Mouse (Mus musculus): ENCODE results near the gene Cyp4f39. TPM values are rescaled to one million over a fixed set of nuclear protein-coding genes. Genes with fewer than 3 reads are reported as not detected.

The Cyp4f39 gene
- polyA plus RNA-seq (2016; fragmentation: Nextera tagmentation; extraction: Ambion mirVana), result 0.48 and 0.56 TPM in 2 replicates

DNA sequence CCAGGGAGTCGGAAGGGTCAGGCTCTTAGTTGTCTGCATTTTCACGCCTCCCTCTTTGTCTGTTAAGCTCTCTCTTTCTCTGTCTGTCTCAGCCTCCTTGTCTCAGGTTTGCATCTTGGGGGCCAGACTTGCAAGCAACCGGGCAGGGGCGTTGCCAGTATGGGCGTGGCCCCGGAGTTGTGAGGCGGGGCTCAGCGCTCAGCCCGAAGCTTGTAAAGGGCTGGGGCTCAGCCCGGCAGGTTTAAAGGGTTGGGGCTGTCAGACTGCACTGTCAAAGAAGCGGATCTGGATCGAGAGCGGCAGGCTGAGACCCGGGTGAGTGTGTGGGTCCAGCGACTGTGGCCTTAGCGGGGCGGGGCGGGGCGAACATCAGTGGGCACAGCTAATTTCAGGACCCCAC, at the start of gene Cyp4f39:
TSS of gene Cyp4f39 (plus strand) at position 242 of the 400 bp plus-strand sequence.
- Histone ChIP-seq H3K27ac (replicated peaks) (no peak within 1 kb of the TSS), H3K36me3 (no peaks in the 10 kb centered on the region), H3K9ac (replicated peaks) (peak within 1 kb of the TSS; percentile 44), H3K4me3 (peak within 1 kb of the TSS; percentile 36), H3K4me1 (peaks cover 6% of the 10 kb centered on the region; the same call in 1 of the 2 replicates), H3K4me2 (replicated peaks) (peak within 1 kb of the TSS; percentile 62), H3K9me3 (0 out of 2 replicates have a peak, but pooled peaks cover 7% of the 10 kb centered on the region), H3K27me3 (peaks cover 21% of the 10 kb centered on the region)
- 3% methylated on average over 19 of the region's 19 CpGs for WGBS
- 0 out of 2 replicates have a peak, but pooled peaks have one; percentile 49 for ATAC-seq (ENCODE audit: low FRiP score, low read depth)

DNA sequence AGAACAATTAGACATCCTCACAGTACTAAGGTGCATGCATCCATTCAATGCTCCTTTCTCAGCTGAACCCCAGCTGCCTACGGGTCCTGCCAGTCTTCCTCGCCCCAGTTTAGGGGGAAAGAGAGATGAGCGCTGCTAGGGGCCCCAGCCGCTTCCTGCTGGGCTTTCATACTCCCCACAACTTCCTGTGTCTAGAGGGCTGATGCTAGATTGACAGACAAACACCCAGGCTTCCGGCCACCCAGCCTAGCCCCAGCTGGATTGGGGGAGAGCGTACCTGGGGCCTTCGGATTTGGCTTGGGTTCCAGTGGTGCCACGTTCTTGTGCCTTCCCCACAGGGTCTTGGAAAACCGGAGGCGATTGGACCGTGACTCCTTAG, 49.8 kb upstream of the Cyp4f39 start:
- Histone ChIP-seq H3K27ac (replicated peaks) (no peak overlapping the region), H3K4me2 (replicated peaks) (no peak overlapping the region), H3K9me3 (no peaks in the 10 kb centered on the region), H3K9ac (replicated peaks) (no peak overlapping the region), H3K4me3 (no peak overlapping the region), H3K36me3 (no peaks in the 10 kb centered on the region), H3K4me1 (no peaks in the 10 kb centered on the region), H3K27me3 (peaks cover 19% of the 10 kb centered on the region)
- ATAC-seq (ENCODE audit: low FRiP score, low read depth), result no peak
- WGBS, result 72% methylated on average over 11 of the region's 11 CpGs

DNA sequence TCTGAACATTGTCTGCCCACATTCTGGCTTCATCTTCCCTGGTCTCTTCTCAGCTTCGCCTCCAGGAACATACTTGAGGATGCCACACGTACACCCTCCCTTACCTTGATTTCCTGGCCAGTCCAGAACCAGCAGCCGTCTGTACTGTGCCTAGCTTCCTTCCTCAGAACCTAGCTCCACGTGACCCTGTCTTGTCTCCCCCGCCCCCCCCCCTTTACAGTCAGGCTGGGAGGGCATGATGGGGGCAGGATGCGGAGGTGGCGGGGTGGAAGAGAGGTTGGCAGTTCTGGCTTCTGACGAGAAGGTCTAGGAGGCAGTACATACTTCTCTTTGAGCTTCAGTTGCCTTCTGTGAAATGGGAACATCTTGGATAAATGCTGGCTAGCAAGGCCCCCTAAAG, 49.1 kb upstream of the Cyp4f39 start, which contains the start of gene Rasal3:
TSS of gene Rasal3 (minus strand) at position 167 of the 400 bp plus-strand sequence.
- no peak within 1 kb of the TSS for H3K9ac ChIP-seq (replicated peaks)
- no peaks in the 10 kb centered on the region for H3K4me1 ChIP-seq
- H3K4me2 ChIP-seq (replicated peaks), result no peak within 1 kb of the TSS
- H3K27ac ChIP-seq (replicated peaks), result no peak within 1 kb of the TSS
- 81% methylated on average over 8 of the region's 8 CpGs for WGBS
- H3K27me3 ChIP-seq, result peaks cover 12% of the 10 kb centered on the region
- H3K36me3 ChIP-seq, result no peaks in the 10 kb centered on the region
- H3K4me3 ChIP-seq, result no peak within 1 kb of the TSS
- H3K9me3 ChIP-seq, result no peaks in the 10 kb centered on the region
- no peak for ATAC-seq (ENCODE audit: low FRiP score, low read depth)

DNA sequence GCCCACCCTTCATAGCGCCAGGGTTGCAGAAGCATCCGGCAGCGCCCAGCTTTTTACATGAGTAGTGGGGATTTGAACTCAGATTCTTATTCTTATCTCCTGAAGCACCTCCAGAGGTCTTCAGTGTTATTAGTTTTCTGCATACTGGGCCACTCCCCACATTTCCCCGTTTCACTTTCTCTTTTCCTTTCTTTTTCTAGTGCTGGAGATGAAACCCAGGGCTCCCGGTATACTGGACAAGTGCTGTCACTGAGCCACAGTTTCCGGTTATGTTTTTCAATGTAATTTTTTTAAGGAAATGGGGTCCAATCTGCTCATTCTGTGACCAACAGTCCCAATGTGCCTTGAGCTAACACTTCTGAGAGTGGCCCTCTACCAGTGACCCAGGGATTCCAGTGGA, 40.6 kb upstream of the Cyp4f39 start:
- Histone ChIP-seq H3K4me1 (no peaks in the 10 kb centered on the region), H3K4me3 (no peak overlapping the region), H3K36me3 (no peaks in the 10 kb centered on the region), H3K9me3 (no peaks in the 10 kb centered on the region), H3K9ac (replicated peaks) (no peak overlapping the region), H3K27ac (replicated peaks) (no peak overlapping the region), H3K27me3 (peaks cover 20% of the 10 kb centered on the region), H3K4me2 (replicated peaks) (no peak overlapping the region)
- 89% methylated on average over 6 of the region's 6 CpGs for WGBS
- ATAC-seq (ENCODE audit: low FRiP score, low read depth), result no peak

DNA sequence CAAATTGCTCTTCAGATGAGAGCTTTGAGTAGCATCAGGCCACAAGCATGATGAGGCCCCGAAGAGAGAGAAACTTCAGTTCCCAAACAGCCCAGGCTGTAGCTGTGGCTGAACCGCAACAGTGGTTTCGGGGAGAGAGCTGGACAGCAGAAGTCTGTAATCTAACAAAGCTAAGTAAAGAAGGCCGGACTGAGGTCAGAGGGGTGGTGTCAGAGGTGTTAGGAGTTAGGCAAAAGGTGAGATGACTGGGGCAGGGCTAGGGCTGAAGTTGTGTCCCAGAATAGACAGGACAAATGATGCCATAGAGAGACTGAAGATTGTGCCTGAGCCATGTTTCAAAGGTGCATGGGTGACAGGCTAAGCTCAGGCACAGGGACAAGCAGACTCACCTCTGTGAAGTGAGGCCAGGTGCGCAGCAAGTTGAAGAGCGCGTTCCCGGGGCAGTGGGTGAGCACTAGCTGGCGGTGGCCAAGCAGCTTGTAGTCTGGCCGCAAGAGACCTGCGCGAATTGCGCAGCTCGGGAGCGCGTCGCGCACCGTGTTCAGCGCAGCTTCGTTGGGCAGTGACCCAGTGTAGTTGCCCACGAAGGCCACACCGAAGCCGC, 37.0 kb upstream of the Cyp4f39 start:
- H3K4me3 ChIP-seq, result no peak overlapping the region
- H3K27me3 ChIP-seq, result peaks cover 20% of the 10 kb centered on the region
- no peak overlapping the region for H3K27ac ChIP-seq (replicated peaks)
- H3K9me3 ChIP-seq, result no peaks in the 10 kb centered on the region
- H3K4me2 ChIP-seq (replicated peaks), result no peak overlapping the region
- no peaks in the 10 kb centered on the region for H3K36me3 ChIP-seq
- H3K9ac ChIP-seq (replicated peaks), result no peak overlapping the region
- no peaks in the 10 kb centered on the region for H3K4me1 ChIP-seq
- no peak for ATAC-seq (ENCODE audit: low FRiP score, low read depth)
- WGBS, result 44% methylated on average over 24 of the region's 24 CpGs

DNA sequence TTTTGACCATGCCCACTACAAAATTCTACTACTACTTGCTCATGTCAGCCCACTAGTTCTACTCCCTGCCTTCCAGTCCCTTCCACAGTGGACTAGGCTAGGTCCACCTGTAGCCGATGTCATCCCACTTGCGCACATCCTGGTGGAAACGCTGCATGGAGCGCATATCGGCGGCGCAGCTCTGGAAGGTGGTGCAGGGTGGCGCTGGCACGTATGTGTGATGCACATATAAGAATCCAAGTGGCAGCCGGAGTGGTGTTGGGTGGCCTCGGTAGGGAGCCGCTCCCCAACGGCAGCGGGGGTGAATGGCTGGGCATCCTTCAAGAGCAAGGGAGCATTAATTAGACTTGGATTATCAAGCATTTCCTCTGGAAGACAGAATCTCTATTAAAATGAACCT, 35.8 kb upstream of the Cyp4f39 start:
- H3K36me3 ChIP-seq, result no peaks in the 10 kb centered on the region
- no peak overlapping the region for H3K4me3 ChIP-seq
- no peak for ATAC-seq (ENCODE audit: low FRiP score, low read depth)
- no peaks in the 10 kb centered on the region for H3K4me1 ChIP-seq
- peaks cover 20% of the 10 kb centered on the region for H3K27me3 ChIP-seq
- H3K9ac ChIP-seq (replicated peaks), result no peak overlapping the region
- no peak overlapping the region for H3K27ac ChIP-seq (replicated peaks)
- 93% methylated on average over 14 of the region's 14 CpGs for WGBS
- no peak overlapping the region for H3K4me2 ChIP-seq (replicated peaks)
- H3K9me3 ChIP-seq, result no peaks in the 10 kb centered on the region

DNA sequence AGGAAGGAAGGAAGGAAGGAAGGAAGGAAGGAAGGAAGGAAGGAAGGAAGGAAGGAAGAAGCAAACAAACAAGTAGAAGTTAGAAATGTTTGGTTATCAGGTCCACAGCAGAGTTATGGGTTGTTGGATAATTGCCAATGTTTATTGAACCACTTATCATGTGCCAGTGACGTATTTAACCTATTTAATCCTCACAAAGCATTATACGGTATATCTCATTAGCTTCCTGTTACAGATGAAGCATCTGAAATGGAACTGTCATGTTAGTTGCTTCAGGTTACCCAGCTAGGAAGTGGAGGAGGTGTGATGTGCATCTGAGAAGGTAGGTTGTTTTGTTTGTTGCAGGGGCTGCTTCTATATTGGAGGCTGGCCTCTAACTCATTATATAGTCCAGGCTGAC, 32.5 kb upstream of the Cyp4f39 start:
- Histone ChIP-seq H3K9ac (replicated peaks) (no peak overlapping the region), H3K4me1 (no peaks in the 10 kb centered on the region), H3K4me2 (replicated peaks) (no peak overlapping the region), H3K27ac (replicated peaks) (no peak overlapping the region), H3K36me3 (no peaks in the 10 kb centered on the region), H3K9me3 (no peaks in the 10 kb centered on the region), H3K27me3 (peaks cover 19% of the 10 kb centered on the region), H3K4me3 (no peak overlapping the region)
- WGBS, result 83% methylated on average over 2 of the region's 2 CpGs
- no peak for ATAC-seq (ENCODE audit: low FRiP score, low read depth)

DNA sequence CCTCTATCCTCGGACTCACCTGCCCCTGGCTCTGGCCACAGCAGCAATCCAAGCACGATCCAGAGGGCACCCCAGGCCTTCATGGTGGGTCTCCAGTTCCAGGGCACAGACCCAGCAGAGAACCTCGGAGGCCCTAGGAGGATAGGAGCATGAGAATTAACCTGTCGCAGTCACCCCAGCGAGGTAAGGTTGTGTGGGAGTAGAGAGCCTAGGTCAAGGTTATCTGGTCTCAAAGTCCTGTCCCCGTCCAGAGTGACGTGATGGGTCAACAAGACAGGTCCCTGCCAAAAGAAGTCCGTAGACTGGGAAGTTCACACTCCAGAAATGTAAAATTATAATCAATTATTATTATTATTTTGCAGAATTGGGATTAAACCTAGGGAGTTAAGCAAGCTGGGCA, 31.7 kb upstream of the Cyp4f39 start:
- ATAC-seq (ENCODE audit: low FRiP score, low read depth), result no peak
- WGBS, result 78% methylated on average over 8 of the region's 8 CpGs

DNA sequence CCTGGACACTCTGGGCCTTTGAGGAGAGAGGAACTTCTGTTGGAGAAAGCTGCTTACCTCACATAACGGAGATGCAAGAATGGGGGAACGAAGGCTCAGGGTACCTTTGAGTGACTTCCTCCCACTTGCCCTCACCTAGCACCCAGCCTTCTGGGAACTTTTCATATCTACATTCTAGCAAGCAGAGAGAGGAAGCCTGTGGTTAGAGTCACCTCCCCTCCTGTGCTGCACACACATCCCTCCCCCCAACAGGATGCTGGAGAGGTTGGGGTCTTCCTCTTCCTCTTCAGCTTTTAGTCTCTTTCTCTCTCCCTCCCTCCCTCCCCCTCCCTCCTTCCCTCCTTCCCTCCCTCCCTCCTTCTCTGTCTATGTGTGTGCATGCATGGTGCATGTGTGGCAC, 28.5 kb upstream of the Cyp4f39 start, which contains the start of gene Pglyrp2:
TSS of gene Pglyrp2 (minus strand) at position 134 of the 400 bp plus-strand sequence.
- Histone ChIP-seq H3K36me3 (no peaks in the 10 kb centered on the region), H3K4me2 (replicated peaks) (no peak within 1 kb of the TSS), H3K27me3 (0 out of 2 replicates have a peak, but pooled peaks cover 5% of the 10 kb centered on the region), H3K27ac (replicated peaks) (no peak within 1 kb of the TSS), H3K9me3 (no peaks in the 10 kb centered on the region), H3K4me3 (no peak within 1 kb of the TSS), H3K4me1 (no peaks in the 10 kb centered on the region), H3K9ac (replicated peaks) (no peak within 1 kb of the TSS)
- 86% methylated on average over 2 of the region's 2 CpGs for WGBS
- no peak for ATAC-seq (ENCODE audit: low FRiP score, low read depth)

More for the DNA sequence above, 31.7 kb upstream of the Cyp4f39 start:
- Histone ChIP-seq H3K27ac (replicated peaks) (no peak overlapping the region), H3K36me3 (no peaks in the 10 kb centered on the region), H3K9me3 (no peaks in the 10 kb centered on the region), H3K9ac (replicated peaks) (no peak overlapping the region), H3K4me1 (no peaks in the 10 kb centered on the region), H3K4me2 (replicated peaks) (no peak overlapping the region), H3K4me3 (no peak overlapping the region), H3K27me3 (peaks cover 11% of the 10 kb centered on the region)

DNA sequence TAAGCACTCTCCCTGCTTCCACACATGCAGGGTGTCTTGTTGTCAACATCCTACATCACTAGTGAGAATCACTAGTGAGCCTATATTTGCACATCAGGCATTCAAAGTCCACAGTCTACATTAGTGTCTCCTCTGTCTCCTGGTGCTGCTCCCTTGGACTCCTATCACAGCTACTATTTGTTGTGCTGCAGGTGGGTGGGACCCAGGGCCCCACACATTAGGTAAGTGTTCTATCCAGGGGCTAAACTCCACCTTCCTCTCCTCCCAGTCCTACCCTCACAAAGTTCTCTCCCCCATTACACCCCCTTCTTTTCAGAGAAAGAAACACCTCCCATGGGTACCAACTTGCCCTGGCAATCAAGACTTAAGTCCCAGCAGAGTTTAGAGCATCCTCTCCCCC, 25.9 kb upstream of the Cyp4f39 start:
- no peak overlapping the region for H3K9ac ChIP-seq (replicated peaks)
- H3K4me1 ChIP-seq, result no peaks in the 10 kb centered on the region
- no peak overlapping the region for H3K4me3 ChIP-seq
- no peaks in the 10 kb centered on the region for H3K36me3 ChIP-seq
- no peak for ATAC-seq (ENCODE audit: low FRiP score, low read depth)
- H3K27me3 ChIP-seq, result 0 out of 2 replicates have a peak, but pooled peaks cover 5% of the 10 kb centered on the region
- no peak overlapping the region for H3K27ac ChIP-seq (replicated peaks)
- no peaks in the 10 kb centered on the region for H3K9me3 ChIP-seq
- H3K4me2 ChIP-seq (replicated peaks), result no peak overlapping the region

DNA sequence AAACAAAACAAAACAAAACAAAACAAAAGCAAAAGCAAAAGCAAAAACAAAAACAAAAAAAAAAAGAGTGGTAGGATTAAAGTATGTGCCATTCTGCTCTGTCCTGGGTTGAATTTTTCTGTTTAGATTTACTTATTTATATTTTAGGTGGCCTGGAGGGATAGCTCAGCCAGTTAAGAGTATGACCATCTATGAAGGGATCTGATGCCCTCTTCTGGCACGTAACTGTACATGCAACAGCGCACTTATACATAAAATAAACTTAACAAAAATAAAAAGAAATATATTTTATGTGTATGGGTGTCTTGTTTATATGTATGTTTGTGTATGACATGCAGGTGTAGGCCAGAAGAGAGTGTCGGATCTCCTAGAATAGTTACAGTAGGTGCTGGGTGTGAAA, 20.6 kb upstream of the Cyp4f39 start:
- Histone ChIP-seq H3K4me2 (replicated peaks) (no peak overlapping the region), H3K9me3 (no peaks in the 10 kb centered on the region), H3K36me3 (no peaks in the 10 kb centered on the region), H3K4me1 (no peaks in the 10 kb centered on the region), H3K27ac (replicated peaks) (no peak overlapping the region), H3K27me3 (0 out of 2 replicates have a peak, but pooled peaks cover 2% of the 10 kb centered on the region), H3K9ac (replicated peaks) (no peak overlapping the region), H3K4me3 (no peak overlapping the region)
- 62% methylated on average over 3 of the region's 3 CpGs for WGBS
- no peak for ATAC-seq (ENCODE audit: low FRiP score, low read depth)

DNA sequence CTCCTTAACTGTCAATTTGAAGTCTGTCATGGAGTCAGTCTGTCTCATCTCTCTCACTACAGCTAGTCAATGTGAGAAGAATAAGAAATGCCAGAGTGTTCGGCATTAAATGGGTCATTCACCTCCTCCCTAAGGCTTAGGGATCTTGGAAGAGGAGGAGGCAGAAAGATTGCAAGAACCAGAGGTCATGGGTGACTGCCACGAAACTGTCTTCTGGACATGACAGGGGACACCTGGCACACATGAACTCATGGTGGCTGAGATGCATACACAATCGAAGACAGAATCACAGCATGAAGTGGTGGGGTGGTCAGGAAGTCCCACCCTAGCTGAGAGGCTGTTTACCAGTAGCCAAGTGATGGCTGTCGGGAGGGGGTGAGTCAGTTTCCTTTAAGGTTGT, 18.2 kb upstream of the Cyp4f39 start:
- Histone ChIP-seq H3K4me2 (replicated peaks) (no peak overlapping the region), H3K9me3 (no peaks in the 10 kb centered on the region), H3K36me3 (no peaks in the 10 kb centered on the region), H3K9ac (replicated peaks) (no peak overlapping the region), H3K27me3 (no peaks in the 10 kb centered on the region), H3K4me1 (no peaks in the 10 kb centered on the region), H3K27ac (replicated peaks) (no peak overlapping the region), H3K4me3 (no peak overlapping the region)
- 73% methylated on average over 4 of the region's 4 CpGs for WGBS
- ATAC-seq (ENCODE audit: low FRiP score, low read depth), result no peak

DNA sequence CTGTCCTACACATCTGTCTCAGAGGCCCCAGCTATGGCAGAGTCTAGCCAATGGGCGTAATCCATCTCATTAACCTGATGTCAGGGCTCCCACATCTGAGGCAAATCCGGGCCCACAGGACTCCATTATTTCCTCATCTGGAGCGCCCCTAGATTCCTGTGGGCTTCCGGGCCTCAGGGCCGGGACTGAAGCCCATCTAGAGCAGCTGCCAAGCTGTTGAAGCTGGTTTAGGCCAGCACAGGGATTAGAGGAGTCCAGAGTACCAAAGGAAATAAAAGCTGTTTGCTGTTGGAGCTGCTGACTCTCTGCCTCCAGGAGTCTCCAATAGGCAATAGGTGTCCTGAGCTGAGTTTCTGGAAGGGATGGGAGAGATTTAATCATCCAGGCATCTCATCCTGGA, 17.4 kb upstream of the Cyp4f39 start:
- no peak overlapping the region for H3K9ac ChIP-seq (replicated peaks)
- no peak overlapping the region for H3K27ac ChIP-seq (replicated peaks)
- H3K4me1 ChIP-seq, result no peaks in the 10 kb centered on the region
- H3K27me3 ChIP-seq, result no peaks in the 10 kb centered on the region
- no peaks in the 10 kb centered on the region for H3K36me3 ChIP-seq
- H3K9me3 ChIP-seq, result no peaks in the 10 kb centered on the region
- 75% methylated on average over 5 of the region's 5 CpGs for WGBS
- no peak overlapping the region for H3K4me3 ChIP-seq
- H3K4me2 ChIP-seq (replicated peaks), result no peak overlapping the region
- ATAC-seq (ENCODE audit: low FRiP score, low read depth), result no peak

Data from midbrain, embryonic 12.5 days (tissue).